Mouse (Mus musculus) adipocyte (in vitro differentiated cells): ENCODE measurements around the gene Ap3b1.

ENCODE experiments used
- DNase-seq: peaks from one replicate; pipeline ENCODE4 v3.0.0-alpha.2; 2016; ENCODE audit warnings: low spot score

Gene Ap3b1

GRCm38 (mm10) chr13:94595289-94595688 lies 236.5 kb downstream of the Ap3b1 start:
- no peak for DNase-seq

GRCm38 (mm10) chr13:94595701-94596361 lies 237.1 kb downstream of the Ap3b1 start:
- DNase-seq = no peak

- DNase-seq = no peak
These were observed 237.8 kb downstream of the Ap3b1 start for GRCm38 (mm10) chr13:94596386-94597033.

GRCm38 (mm10) chr13:94599718-94600117 lies 241.0 kb downstream of the Ap3b1 start:
- no peak for DNase-seq

- DNase-seq = no peak
These were observed 248.5 kb downstream of the Ap3b1 start for GRCm38 (mm10) chr13:94607035-94607860.

GRCm38 (mm10) chr13:94607861-94608223 lies 249.1 kb downstream of the Ap3b1 start:
- DNase-seq = no peak

- DNase-seq = no peak
These were observed 249.7 kb downstream of the Ap3b1 start for GRCm38 (mm10) chr13:94608420-94608831.

- no peak for DNase-seq
These were observed 250.2 kb downstream of the Ap3b1 start for GRCm38 (mm10) chr13:94608947-94609346.
